Mouse (Mus musculus): Measurements from ENCODE around the gene Glb1.

GRCm38 (mm10) chr9:114440548-114440947 lies 39.7 kb downstream of the Glb1 start:
- TF ChIP-seq POLR2A (IDR thresholded peaks at IDR 0.05; ENCODE audit: low read depth, low read length) (no peak), CTCF (conservative IDR thresholded peaks at IDR 0.05; ENCODE audit: insufficient read depth, insufficient read length, low read depth, low read length) (no peak)

All from kidney, adult 2 months (tissue).